Mouse (Mus musculus) 3T3-L1 (cell line): ENCODE measurements around the gene Plekha3.

Source experiments
- DNase-seq: peaks from one replicate; pipeline ENCODE4 v3.0.0-alpha.2; 2015; ENCODE audit warnings: low read depth, low spot score

Gene Plekha3

GRCm38 (mm10) chr2:76674725-76675427 lies at the start of gene Plekha3:
Gene Plekha3 (plus strand): TSS chr2:76675281.
- peak; percentile 74 for DNase-seq

GRCm38 (mm10) chr2:76630293-76630692 lies 44.8 kb upstream of the Plekha3 start:
- DNase-seq = no peak

GRCm38 (mm10) chr2:76631600-76631999 lies 43.5 kb upstream of the Plekha3 start:
- no peak for DNase-seq

GRCm38 (mm10) chr2:76639637-76640036 lies 35.4 kb upstream of the Plekha3 start:
- DNase-seq = no peak

GRCm38 (mm10) chr2:76643801-76644200 lies 31.3 kb upstream of the Plekha3 start:
- no peak for DNase-seq

- DNase-seq = no peak
Measured at GRCm38 (mm10) chr2:76647441-76647869, 27.6 kb upstream of the Plekha3 start.

- DNase-seq = peak; percentile 99
Measured at GRCm38 (mm10) chr2:76647883-76648570, 27.1 kb upstream of the Plekha3 start, which contains the start of the genes Prkra and Pjvk. Gene Prkra (minus strand): TSS chr2:76648015. Gene Pjvk (plus strand): TSS chr2:76648476.

GRCm38 (mm10) chr2:76648666-76649141 lies 26.4 kb upstream of the Plekha3 start:
- no peak for DNase-seq

- no peak for DNase-seq
Measured at GRCm38 (mm10) chr2:76653070-76653469, 22.0 kb upstream of the Plekha3 start.

- DNase-seq = no peak
Measured at GRCm38 (mm10) chr2:76654646-76655045, 20.4 kb upstream of the Plekha3 start.

GRCm38 (mm10) chr2:76655444-76655843 lies 19.6 kb upstream of the Plekha3 start:
- no peak for DNase-seq

- DNase-seq = peak; percentile 51
Measured at GRCm38 (mm10) chr2:76655982-76656381, 19.1 kb upstream of the Plekha3 start.

- no peak for DNase-seq
Measured at GRCm38 (mm10) chr2:76658551-76658950, 16.5 kb upstream of the Plekha3 start.

- peak; percentile 24 for DNase-seq
Measured at GRCm38 (mm10) chr2:76659419-76659818, 15.7 kb upstream of the Plekha3 start.

- no peak for DNase-seq
Measured at GRCm38 (mm10) chr2:76665531-76665930, 9.6 kb upstream of the Plekha3 start.

- DNase-seq = peak; percentile 57
Measured at GRCm38 (mm10) chr2:76667200-76667599, 7.9 kb upstream of the Plekha3 start.

- DNase-seq = peak; percentile 27
Measured at GRCm38 (mm10) chr2:76671641-76672040, 3.4 kb upstream of the Plekha3 start.

- DNase-seq = peak; percentile 45
Measured at GRCm38 (mm10) chr2:76672134-76672745, 2.8 kb upstream of the Plekha3 start.

GRCm38 (mm10) chr2:76672966-76673392 lies 2.1 kb upstream of the Plekha3 start, which contains the start of gene Fkbp7:
Gene Fkbp7 (minus strand): TSS chr2:76673116.
- peak; percentile 96 for DNase-seq

- peak; percentile 91 for DNase-seq
Measured at GRCm38 (mm10) chr2:76673472-76674081, 1.5 kb upstream of the Plekha3 start.

- no peak for DNase-seq
Measured at GRCm38 (mm10) chr2:76675451-76675850, 370 bp downstream of the Plekha3 start.

GRCm38 (mm10) chr2:76675949-76676348 lies 868 bp downstream of the Plekha3 start:
- DNase-seq = no peak
